Mouse (Mus musculus) brain, embryonic 14.5 days (tissue): ENCODE data around the gene Ccdc113. TPM values are rescaled to one million over a fixed set of nuclear protein-coding genes. Genes with fewer than 3 reads are reported as not detected.

ENCODE experiments used
- DNase-seq: peaks from one replicate; pipeline ENCODE4 v3.0.0-alpha.2; 2011; ENCODE audit warnings: low read depth
- CTCF ChIP-seq: fragments of 200-500 bp; IDR thresholded peaks from 2 replicates; pipeline ENCODE4 v1.5.1; 2012; ENCODE audit warnings: inconsistent platforms, mild to moderate bottlenecking, moderate library complexity, borderline replicate concordance; ENCODE audit not compliant: insufficient read depth, insufficient read length; ENCODE audit errors: extremely low read depth
- POLR2A ChIP-seq: fragments of 200-500 bp; IDR thresholded peaks from 2 replicates; pipeline ENCODE4 v1.6.1; 2012; ENCODE audit warnings: mild to moderate bottlenecking, inconsistent platforms, borderline replicate concordance; ENCODE audit not compliant: poor library complexity, insufficient read depth, insufficient read length, severe bottlenecking; ENCODE audit errors: extremely low read depth
- polyA plus RNA-seq: library from polyadenylated mRNA; depleted of rRNA; stranded (reverse); fragments of >200 nt; gene quantifications from 2 replicates; pipeline ENCODE4 v1.2.3, GENCODE M21; 2012

Ccdc113 gene
- polyA plus RNA-seq, 1 experiment = 1.4 TPM

- no peak for DNase-seq
These were observed 29.1 kb upstream of the Ccdc113 start for GRCm38 (mm10) chr8:95504835-95505234.

GRCm38 (mm10) chr8:95505606-95506005 is 28.3 kb upstream of the Ccdc113 start:
- no peak for TF ChIP-seq CTCF
- no peak for TF ChIP-seq POLR2A
- DNase-seq = no peak

More at GRCm38 (mm10) chr8:95504835-95505234, 29.1 kb upstream of the Ccdc113 start:
- TF ChIP-seq POLR2A = no peak
- no peak for TF ChIP-seq CTCF

GRCm38 (mm10) chr8:95506245-95506644 is 27.6 kb upstream of the Ccdc113 start:
- DNase-seq = no peak

GRCm38 (mm10) chr8:95512257-95512656 is 21.6 kb upstream of the Ccdc113 start:
- DNase-seq = no peak
- TF ChIP-seq CTCF = no peak
- no peak for TF ChIP-seq POLR2A

More at GRCm38 (mm10) chr8:95506245-95506644, 27.6 kb upstream of the Ccdc113 start:
- TF ChIP-seq POLR2A (no peak), CTCF (0 out of 2 replicates have a peak, but pooled peaks have one; percentile 14)

GRCm38 (mm10) chr8:95513219-95513618 is 20.7 kb upstream of the Ccdc113 start:
- no peak for DNase-seq
- no peak for TF ChIP-seq POLR2A
- no peak for TF ChIP-seq CTCF

GRCm38 (mm10) chr8:95516928-95517327 is 17.0 kb upstream of the Ccdc113 start:
- no peak for DNase-seq
- TF ChIP-seq CTCF (no peak), POLR2A (no peak)

- no peak for DNase-seq
- no peak for TF ChIP-seq POLR2A
- no peak for TF ChIP-seq CTCF
These were observed 9.9 kb upstream of the Ccdc113 start for GRCm38 (mm10) chr8:95523991-95524390.

- no peak for DNase-seq
- TF ChIP-seq CTCF (no peak), POLR2A (no peak)
These were observed 5.7 kb upstream of the Ccdc113 start for GRCm38 (mm10) chr8:95528194-95528593.

- TF ChIP-seq POLR2A (no peak), CTCF (peak; percentile 20; the same call in 1 of the 2 replicates)
- DNase-seq = no peak
These were observed 5.1 kb upstream of the Ccdc113 start for GRCm38 (mm10) chr8:95528750-95529310.

GRCm38 (mm10) chr8:95532206-95532605 is 1.7 kb upstream of the Ccdc113 start:
- TF ChIP-seq POLR2A (no peak), CTCF (no peak)
- DNase-seq = no peak

GRCm38 (mm10) chr8:95539487-95539886 is 5.6 kb downstream of the Ccdc113 start:
- DNase-seq = peak; percentile 31
- TF ChIP-seq CTCF = no peak
- TF ChIP-seq POLR2A = no peak

- no peak for DNase-seq
- no peak for TF ChIP-seq CTCF
- TF ChIP-seq POLR2A = no peak
These were observed 8.3 kb downstream of the Ccdc113 start for GRCm38 (mm10) chr8:95542191-95542590.

- TF ChIP-seq POLR2A (no peak), CTCF (no peak)
- no peak for DNase-seq
These were observed 9.2 kb downstream of the Ccdc113 start for GRCm38 (mm10) chr8:95543065-95543464.

- no peak for TF ChIP-seq POLR2A
- no peak for TF ChIP-seq CTCF
- DNase-seq = no peak
These were observed 11.9 kb downstream of the Ccdc113 start for GRCm38 (mm10) chr8:95545815-95546214.

- TF ChIP-seq POLR2A (no peak), CTCF (no peak)
- no peak for DNase-seq
These were observed 13.1 kb downstream of the Ccdc113 start for GRCm38 (mm10) chr8:95546986-95547385.

- TF ChIP-seq CTCF = no peak
- no peak for TF ChIP-seq POLR2A
- DNase-seq = no peak
These were observed 14.0 kb downstream of the Ccdc113 start for GRCm38 (mm10) chr8:95547931-95548330.
